Mouse (Mus musculus): ENCODE measurements at regions not wholly inside any gene's neighbourhood (a gene's known extent, or its start where the extent isn't known, plus 50 kb on each side); places are given as distances from the start of the nearest gene placed in this dataset.

- TF ChIP-seq CTCF (IDR thresholded peaks at IDR 0.05; ENCODE audit: control insufficient read depth, insufficient read depth, insufficient read length), result no peak
- no peak for TF ChIP-seq MAX (IDR thresholded peaks at IDR 0.05)
- no peak for TF ChIP-seq USF1 (IDR thresholded peaks at IDR 0.05; ENCODE audit: low read depth)
- no peak for TF ChIP-seq MYOG (IDR thresholded peaks at IDR 0.05; ENCODE audit: control insufficient read depth, extremely low read depth, insufficient read length)
- no peak for TF ChIP-seq FOSL1 (IDR thresholded peaks at IDR 0.05; ENCODE audit: insufficient read depth, low read length, poor library complexity, severe bottlenecking)
Measured at GRCm38 (mm10) chr14:46256336-46256735, 122.9 kb upstream of the Gm15217 start.
